Mouse (Mus musculus): ENCODE measurements around the gene Msrb3.
"Not testable (repeated sequence)": the region's sequence is repeated elsewhere in the genome, so short reads cannot be mapped to it uniquely, and the experiment has no call there.

The Msrb3 gene

GRCm38 (mm10) chr10:120749556-120749955 is 149.3 kb downstream of the Msrb3 start:
- DNase-seq (ENCODE audit: low spot score) = not testable (repeated sequence)

DNA sequence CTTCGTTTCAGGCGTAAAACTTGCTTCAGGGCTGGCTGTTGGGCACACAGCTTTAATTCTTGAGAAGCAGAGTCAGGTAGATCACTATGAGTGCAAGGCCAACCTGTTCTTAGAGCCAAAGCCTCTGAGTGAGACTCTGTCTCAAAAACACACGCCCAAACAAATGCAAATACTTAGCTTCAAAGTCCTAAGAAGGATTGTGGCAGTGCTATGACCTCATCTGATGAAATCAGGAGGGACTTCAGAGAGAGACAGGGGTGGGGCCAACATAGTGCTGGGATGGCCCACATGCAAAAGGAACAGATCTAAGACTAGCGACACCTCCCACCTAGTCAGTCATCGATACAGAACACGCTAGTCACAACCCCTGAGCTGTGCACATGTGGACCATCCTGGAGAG is 150.7 kb downstream of the Msrb3 start:
- DNase-seq (ENCODE audit: low spot score) = no peak

- peak; percentile 8 for DNase-seq (ENCODE audit: low spot score)
Measured at GRCm38 (mm10) chr10:120745138-120745856, 153.6 kb downstream of the Msrb3 start.

DNA sequence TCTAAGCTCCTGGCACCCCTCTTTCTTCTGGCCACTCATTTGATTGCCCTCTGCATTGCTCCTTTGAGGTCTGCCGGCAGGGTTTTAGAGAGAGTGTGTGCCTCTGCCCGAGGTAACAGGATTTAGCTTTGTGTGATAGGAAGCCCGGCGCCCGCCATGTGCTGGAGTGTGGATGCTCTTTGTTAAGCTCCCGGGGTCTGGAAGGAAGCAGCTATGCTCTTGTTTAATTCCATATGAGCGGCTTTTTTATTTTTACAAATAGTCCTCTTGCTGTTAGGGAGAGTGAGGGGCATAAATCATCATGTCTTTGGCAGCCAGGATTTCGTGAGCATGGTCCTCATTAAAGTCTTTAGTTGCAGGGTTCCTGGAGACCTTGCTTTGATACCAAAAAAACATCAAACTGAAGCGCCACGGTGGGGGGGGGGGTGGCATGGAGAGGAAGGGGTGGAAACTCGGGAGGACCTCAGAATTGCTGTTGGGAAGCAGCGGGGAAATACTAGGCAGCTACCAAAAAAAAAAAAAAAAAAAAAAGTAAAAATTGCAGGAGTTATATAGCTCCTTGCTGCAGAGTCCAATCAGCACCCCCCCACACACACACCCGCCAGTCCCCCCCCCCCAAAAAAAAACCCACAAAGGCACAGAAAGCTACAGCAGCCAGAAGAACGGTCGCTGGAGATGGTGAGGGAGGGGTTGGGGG is 154.3 kb downstream of the Msrb3 start:
- no peak for DNase-seq (ENCODE audit: low spot score)

DNA sequence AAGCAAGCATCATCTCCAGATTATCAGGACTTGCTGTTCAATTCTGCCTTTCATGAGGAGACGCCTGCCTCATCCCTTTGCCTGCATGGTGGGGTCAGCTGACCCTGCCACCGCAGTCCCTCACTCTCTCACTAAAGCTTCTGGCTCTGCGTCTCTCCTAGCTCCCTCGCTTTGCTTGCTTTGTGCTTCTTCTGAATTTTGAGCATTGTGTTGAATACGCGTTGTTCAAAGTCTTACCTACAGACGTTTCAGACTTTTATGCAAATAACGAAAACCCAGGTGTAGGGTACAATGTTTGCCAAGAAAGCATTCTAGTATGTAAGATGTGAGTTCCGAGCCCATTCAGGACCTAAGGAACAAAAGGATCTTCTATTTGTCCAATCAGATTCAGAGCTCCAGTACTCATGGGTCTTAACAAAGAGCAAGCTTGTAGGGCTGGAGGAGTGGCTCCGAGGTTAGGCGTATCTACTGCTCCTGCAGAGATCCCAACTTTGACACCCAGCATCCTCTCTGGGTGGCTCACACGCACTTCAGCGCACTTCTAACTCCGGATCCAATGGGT is 162.3 kb downstream of the Msrb3 start:
- no peak for DNase-seq (ENCODE audit: low spot score)

DNA sequence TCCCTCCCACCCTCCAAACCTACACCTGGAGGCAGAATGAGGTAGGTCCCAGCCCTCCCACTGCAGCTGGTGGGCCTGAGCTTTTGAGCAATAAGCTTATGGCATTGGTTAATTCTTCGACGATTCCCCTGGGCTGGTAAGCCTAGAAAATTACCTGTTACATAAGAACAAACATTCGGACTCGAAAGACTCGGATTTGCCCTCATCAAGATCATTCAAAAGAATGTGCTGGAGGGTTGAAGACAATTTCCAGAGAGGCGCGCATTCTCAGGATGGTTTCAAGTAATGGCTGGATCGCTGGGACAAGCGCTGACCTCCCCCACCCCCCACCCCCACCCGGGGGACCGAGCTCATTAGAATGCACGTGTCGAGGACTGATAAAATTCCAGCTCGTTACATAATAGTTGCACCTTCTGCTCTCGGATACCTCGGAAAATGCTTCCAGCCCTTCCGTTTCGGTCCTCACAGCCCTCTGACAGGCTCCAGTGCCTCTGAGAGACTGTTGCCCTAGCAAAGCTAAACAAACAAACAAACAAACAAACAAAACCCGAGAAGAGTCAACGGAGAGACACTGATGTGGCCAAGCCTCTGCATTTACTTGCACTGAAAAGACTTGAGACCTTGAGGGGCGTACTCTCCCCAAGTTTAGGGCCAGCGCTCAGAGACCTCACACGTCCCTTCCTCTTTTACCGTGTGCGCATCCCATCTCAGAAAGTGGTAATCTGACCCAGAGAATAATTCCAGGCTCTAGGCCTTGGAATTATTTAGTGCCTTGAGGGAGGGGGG is 163.0 kb downstream of the Msrb3 start:
- DNase-seq (ENCODE audit: low spot score) = no peak

DNA sequence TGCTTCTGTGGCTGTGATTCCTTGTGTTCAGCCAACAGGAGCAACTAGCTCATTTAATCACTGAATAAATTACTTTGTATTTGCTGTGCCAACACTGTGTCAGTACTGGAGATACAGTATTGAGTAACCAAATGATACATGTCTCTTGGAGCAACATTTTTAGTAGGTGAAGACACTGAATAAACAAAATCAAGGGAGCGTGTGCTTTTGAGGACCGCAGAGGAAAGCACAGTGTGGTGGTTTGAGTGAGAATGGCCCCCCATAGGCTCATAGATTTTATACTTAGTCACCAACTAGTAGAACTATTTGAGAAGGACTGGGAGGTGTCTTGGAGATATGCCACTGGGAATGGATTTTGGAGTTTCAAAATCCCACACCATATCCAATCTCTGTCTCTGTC is 164.5 kb downstream of the Msrb3 start:
- DNase-seq (ENCODE audit: low spot score) = no peak

Measured in urinary bladder, postnatal 25 days (tissue).